In the genomic region with DNA sequence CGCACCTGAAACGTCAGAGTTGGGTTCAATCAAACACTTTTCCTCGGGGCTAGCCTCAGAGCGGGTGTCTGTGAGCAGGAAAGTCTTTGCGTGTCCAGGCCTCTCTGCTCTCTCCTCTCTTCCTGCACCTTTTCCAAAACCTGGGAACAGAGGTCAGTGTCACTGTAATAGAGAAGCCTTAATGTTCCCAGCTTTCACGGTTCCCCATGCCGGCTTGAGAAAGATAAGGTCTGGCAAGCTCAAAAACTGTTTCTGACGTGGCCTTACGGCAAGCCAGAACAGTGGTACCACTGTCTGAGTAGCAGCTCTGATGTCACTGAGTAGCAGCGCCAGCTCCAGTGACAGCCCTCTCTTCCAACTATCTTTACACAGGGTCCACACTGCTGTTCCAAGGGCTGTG, we compare ENCODE assay signal across 8 mouse cellular contexts. TPM values are rescaled to one million over a fixed set of nuclear protein-coding genes. Genes with fewer than 3 reads are reported as not detected.
A peak's percentile ranks its signal among the peaks of the same experiment; 100 is the strongest.
DNase-seq lines count a peak whose midpoint lies in the region; ATAC-seq and TF ChIP-seq lines count a peak whose summit lies in the region.
"Had no signal": no experiment of that assay in that cellular context is flagged by ENCODE, and none has a peak within 500 bp of the region (broad histone marks: within the 10 kb centered on the region; RNA-seq: fewer than 3 reads in every experiment).

No protein-coding gene starts in this region.

- peak overlapping the region; percentile 94 for H3K4me2 ChIP-seq in lung, embryonic 15.5 days
- peak overlapping the region; percentile 97 for H3K4me2 ChIP-seq in limb, embryonic 11.5 days (ENCODE audit: low read depth, severe bottlenecking)

- no peaks in the 10 kb centered on the region for H3K27me3 ChIP-seq in lung, embryonic 15.5 days
- peaks cover under 1% of the 10 kb centered on the region; the same call in 1 of the 2 replicates for H3K27me3 ChIP-seq in forebrain, embryonic 10.5 days (ENCODE audit: poor library complexity, severe bottlenecking)
- no peaks in the 10 kb centered on the region for H3K27me3 ChIP-seq in limb, embryonic 11.5 days (ENCODE audit: control insufficient read depth, insufficient read depth, low read length)

- peaks cover 29% of the 10 kb centered on the region for H3K36me3 ChIP-seq in lung, embryonic 15.5 days
- peaks cover 65% of the 10 kb centered on the region for H3K36me3 ChIP-seq in forebrain, embryonic 10.5 days (replicated peaks)
- H3K36me3 ChIP-seq in limb, embryonic 11.5 days (ENCODE audit: control insufficient read depth, insufficient read depth, low read length): peaks cover 16% of the 10 kb centered on the region; the same call in 1 of the 2 replicates

- no peak for TF ChIP-seq POLR2A in olfactory bulb, adult 2 months (IDR thresholded peaks at IDR 0.05; ENCODE audit: insufficient read depth, low read depth, low read length)

- no peak for ATAC-seq in lung, embryonic 15.5 days (ENCODE audit: borderline replicate concordance, extremely low read depth, low FRiP score, low TSS enrichment)
- no peak for ATAC-seq in limb, embryonic 11.5 days (ENCODE audit: insufficient number of reproducible peaks, low FRiP score, low TSS enrichment, low read depth)
- no peak for ATAC-seq in monocyte, adult 5-6 weeks (replicated peaks; ENCODE audit: insufficient number of reproducible peaks, low FRiP score, low TSS enrichment, poor library complexity, severe bottlenecking)

- no peak for TF ChIP-seq CTCF in olfactory bulb, adult 2 months (IDR thresholded peaks at IDR 0.05; ENCODE audit: insufficient read depth, low read depth, low read length)

- peak overlapping the region; percentile 58 for H3K4me3 ChIP-seq in lung, embryonic 15.5 days
- peak overlapping the region; percentile 66 for H3K4me3 ChIP-seq in forebrain, embryonic 10.5 days
- H3K4me3 ChIP-seq in limb, embryonic 11.5 days (ENCODE audit: low read depth, low read length): peak overlapping the region; percentile 51
- H3K4me3 ChIP-seq in olfactory bulb, adult 2 months (ENCODE audit: insufficient read depth, low read depth, low read length): peak overlapping the region; percentile 74

- 28% methylated on average over 10 of the region's 10 CpGs for WGBS in lung, embryonic 15.5 days
- WGBS in forebrain, embryonic 10.5 days: 67% methylated on average over 10 of the region's 10 CpGs
- WGBS in limb, embryonic 11.5 days: 60% methylated on average over 10 of the region's 10 CpGs
- 53% methylated on average over 10 of the region's 10 CpGs for WGBS in olfactory bulb, adult 2 months

- peaks cover 27% of the 10 kb centered on the region for H3K4me1 ChIP-seq in lung, embryonic 15.5 days
- peaks cover 41% of the 10 kb centered on the region for H3K4me1 ChIP-seq in forebrain, embryonic 10.5 days
- H3K4me1 ChIP-seq in limb, embryonic 11.5 days (ENCODE audit: control insufficient read depth, insufficient read depth, low read length): peaks cover 20% of the 10 kb centered on the region
- H3K4me1 ChIP-seq in olfactory bulb, adult 2 months (ENCODE audit: control insufficient read depth, insufficient read depth, low read length): peaks cover 23% of the 10 kb centered on the region

- H3K27ac ChIP-seq in lung, embryonic 15.5 days: no peak overlapping the region
- H3K27ac ChIP-seq in forebrain, embryonic 10.5 days: peak overlapping the region; percentile 84
- no peak overlapping the region for H3K27ac ChIP-seq in limb, embryonic 11.5 days (replicated peaks; ENCODE audit: low read depth, low read length)
- no peak overlapping the region for H3K27ac ChIP-seq in olfactory bulb, adult 2 months (ENCODE audit: insufficient read depth, low read depth, low read length)

- no peaks in the 10 kb centered on the region for H3K9me3 ChIP-seq in lung, embryonic 15.5 days
- H3K9me3 ChIP-seq in forebrain, embryonic 10.5 days: no peaks in the 10 kb centered on the region
- no peaks in the 10 kb centered on the region for H3K9me3 ChIP-seq in limb, embryonic 11.5 days (ENCODE audit: control insufficient read depth, low read length)

- peak overlapping the region; percentile 66 for H3K9ac ChIP-seq in lung, embryonic 15.5 days
- peak overlapping the region; percentile 56 for H3K9ac ChIP-seq in limb, embryonic 11.5 days (ENCODE audit: low read length)

- DNase-seq in lung, postnatal 14 days: no peak
- no peak for DNase-seq in forebrain, embryonic 10.5 days (ENCODE audit: extremely low spot score, low spot score)
- no peak for DNase-seq in limb, embryonic 11.5 days (ENCODE audit: low spot score)
- no peak for DNase-seq in adrenal gland, postnatal 14 days
- DNase-seq: kidney, adult 9 months had no signal

RNA-seq across cellular contexts. Expression of a gene that starts 0.8 kb away (rescaled TPM):
- polyA plus RNA-seq in lung, embryonic 15.5 days (2015; fragmentation: Nextera tagmentation; extraction: Ambion mirVana): 57.9 and 59.9 TPM in 2 replicates
- 51.9 and 59.2 TPM in 2 replicates for polyA plus RNA-seq in forebrain, embryonic 10.5 days (2016; fragmentation: Nextera tagmentation; extraction: Ambion mirVana)
- polyA plus RNA-seq in limb, embryonic 11.5 days (2014; fragmentation: Nextera tagmentation; extraction: Ambion mirVana): 44.3 and 47.8 TPM in 2 replicates
- polyA plus RNA-seq in olfactory bulb, adult 2 months (2012; ENCODE audit: insufficient read depth, insufficient read length, low replicate concordance, missing spikeins): not detected in 2 replicates
- 39.7 to 45.3 TPM (median 41.0 TPM) in 3 replicates for total RNA-seq in monocyte, adult 5-6 weeks (2017)
- 27.2 and 31.5 TPM in 2 replicates for total RNA-seq in adrenal gland, postnatal 14 days (2021)

RNA-seq across cellular contexts. Expression of a gene that starts 1.0 kb away (rescaled TPM):
- polyA plus RNA-seq in lung, embryonic 15.5 days (2015; fragmentation: Nextera tagmentation; extraction: Ambion mirVana): 160 and 167 TPM in 2 replicates
- 118 and 133 TPM in 2 replicates for polyA plus RNA-seq in forebrain, embryonic 10.5 days (2016; fragmentation: Nextera tagmentation; extraction: Ambion mirVana)
- polyA plus RNA-seq in limb, embryonic 11.5 days (2014; fragmentation: Nextera tagmentation; extraction: Ambion mirVana): 126 and 127 TPM in 2 replicates
- polyA plus RNA-seq in olfactory bulb, adult 2 months (2012; ENCODE audit: insufficient read depth, insufficient read length, low replicate concordance, missing spikeins): not detected in 2 replicates
- 27.0 to 58.3 TPM (median 41.9 TPM) in 3 replicates for total RNA-seq in monocyte, adult 5-6 weeks (2017)
- total RNA-seq in adrenal gland, postnatal 14 days (2021): 46.4 and 52.5 TPM in 2 replicates

RNA-seq across cellular contexts. Expression of a gene that starts 6.7 kb away (rescaled TPM):
- polyA plus RNA-seq in lung, embryonic 15.5 days (2015; fragmentation: Nextera tagmentation; extraction: Ambion mirVana): 54.9 and 60.5 TPM in 2 replicates
- polyA plus RNA-seq in forebrain, embryonic 10.5 days (2016; fragmentation: Nextera tagmentation; extraction: Ambion mirVana): 23.8 and 28.4 TPM in 2 replicates
- 7.4 and 12.8 TPM in 2 replicates for polyA plus RNA-seq in limb, embryonic 11.5 days (2014; fragmentation: Nextera tagmentation; extraction: Ambion mirVana)
- polyA plus RNA-seq in olfactory bulb, adult 2 months (2012; ENCODE audit: insufficient read depth, insufficient read length, low replicate concordance, missing spikeins): not detected in 2 replicates
- total RNA-seq in monocyte, adult 5-6 weeks (2017): 7.1 to 9.7 TPM in 2 of 3 replicates, not detected in the other
- total RNA-seq in adrenal gland, postnatal 14 days (2021): 3.2 and 5.3 TPM in 2 replicates

RNA-seq across cellular contexts. Expression of a gene that starts 12.5 kb away (rescaled TPM):
- 45.1 and 55.1 TPM in 2 replicates for polyA plus RNA-seq in lung, embryonic 15.5 days (2015; fragmentation: Nextera tagmentation; extraction: Ambion mirVana)
- polyA plus RNA-seq in forebrain, embryonic 10.5 days (2016; fragmentation: Nextera tagmentation; extraction: Ambion mirVana): 13.3 and 14.8 TPM in 2 replicates
- polyA plus RNA-seq in limb, embryonic 11.5 days (2014; fragmentation: Nextera tagmentation; extraction: Ambion mirVana): 12.4 and 16.5 TPM in 2 replicates
- not detected in 2 replicates for polyA plus RNA-seq in olfactory bulb, adult 2 months (2012; ENCODE audit: insufficient read depth, insufficient read length, low replicate concordance, missing spikeins)
- total RNA-seq in monocyte, adult 5-6 weeks (2017): 14.8 to 32.2 TPM (median 23.8 TPM) in 3 replicates
- total RNA-seq in adrenal gland, postnatal 14 days (2021): 31.8 and 41.9 TPM in 2 replicates

RNA-seq across cellular contexts. Expression of a gene that starts 17.4 kb away (rescaled TPM):
- polyA plus RNA-seq in lung, embryonic 15.5 days (2015; fragmentation: Nextera tagmentation; extraction: Ambion mirVana): 102 and 103 TPM in 2 replicates
- polyA plus RNA-seq in forebrain, embryonic 10.5 days (2016; fragmentation: Nextera tagmentation; extraction: Ambion mirVana): 1.1 and 1.3 TPM in 2 replicates
- 6.7 and 7.4 TPM in 2 replicates for polyA plus RNA-seq in limb, embryonic 11.5 days (2014; fragmentation: Nextera tagmentation; extraction: Ambion mirVana)
- not detected in 2 replicates for polyA plus RNA-seq in olfactory bulb, adult 2 months (2012; ENCODE audit: insufficient read depth, insufficient read length, low replicate concordance, missing spikeins)
- 2.0 TPM in 1 of 3 replicates, not detected in the others for total RNA-seq in monocyte, adult 5-6 weeks (2017)
- total RNA-seq in adrenal gland, postnatal 14 days (2021): 7.3 and 10.2 TPM in 2 replicates

Comparison
In these comparisons a context has a peak if more than half of its experiments do, and no peak if none do; other contexts are left out.
1. RNA of a gene that starts 0.8 kb away (polyA plus RNA-seq): 57.9 to 59.9 TPM in lung, embryonic 15.5 days, 51.9 to 59.2 TPM in forebrain, embryonic 10.5 days and 44.3 to 47.8 TPM in limb, embryonic 11.5 days; not detected in olfactory bulb, adult 2 months; every median in the first group is over 10 times any median in the second.
2. RNA of a gene that starts 1.0 kb away (polyA plus RNA-seq): 160 to 167 TPM in lung, embryonic 15.5 days, 118 to 133 TPM in forebrain, embryonic 10.5 days and 126 to 127 TPM in limb, embryonic 11.5 days; not detected in olfactory bulb, adult 2 months; every median in the first group is over 100 times any median in the second.
3. Peak in every context shown above with its lines, with median percentiles within 50 percentile points of each other: H3K4me3 ChIP-seq.